Mouse (Mus musculus) cerebral cortex, adult 2 months (tissue): Measurements from ENCODE around the gene Arnt.

Experiments used
- WGBS: fragments of 180-500 bp; shearing (Covaris S2); methylation state at CpG from one replicate; pipeline ENCODE4 v1.1.7; 2018; 5-methylcytosine and 5-hydroxymethylcytosine counted together

The Arnt gene

DNA sequence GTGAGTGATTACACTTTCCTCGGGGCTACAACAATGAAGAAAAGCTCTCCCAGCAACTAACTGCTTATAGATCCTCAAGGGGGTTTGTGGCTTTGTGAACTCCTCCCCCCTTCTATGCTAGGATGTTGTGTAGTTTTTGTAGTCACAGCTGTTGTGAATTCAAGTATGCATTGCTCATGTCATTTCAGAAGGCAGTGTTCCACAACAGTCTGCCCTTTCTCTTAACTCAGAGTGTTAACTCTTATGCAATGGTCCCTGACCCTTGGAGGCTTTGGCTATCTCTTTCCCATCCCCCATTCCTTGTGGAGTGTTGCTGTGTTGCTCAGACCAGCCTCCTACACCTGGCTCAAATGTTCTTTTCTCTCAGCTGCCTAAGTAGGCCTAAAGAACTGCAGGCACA is 25.2 kb downstream of the Arnt start:
- 61% methylated on average over 1 of the region's 1 CpGs for WGBS

DNA sequence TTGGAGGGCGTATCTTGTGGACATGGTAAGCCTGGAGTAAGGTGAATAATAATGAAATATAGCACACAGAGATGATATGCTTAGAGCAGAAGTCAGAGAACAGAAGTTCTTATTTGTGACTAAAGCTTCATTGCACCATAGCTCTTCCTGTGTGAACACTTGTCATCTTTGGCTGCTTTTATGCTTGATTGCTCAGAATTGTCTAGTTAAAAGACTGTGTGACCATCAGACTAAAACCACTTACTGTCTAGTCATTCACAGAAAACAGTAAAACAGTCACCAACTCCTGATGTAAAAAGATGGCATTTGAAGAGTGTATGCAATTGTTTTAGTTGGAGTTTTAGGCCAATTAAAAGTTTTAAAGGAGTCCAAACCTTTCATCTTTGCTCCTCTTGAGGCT is 44.8 kb downstream of the Arnt start:
- WGBS = 100% methylated on average over 1 of the region's 1 CpGs

DNA sequence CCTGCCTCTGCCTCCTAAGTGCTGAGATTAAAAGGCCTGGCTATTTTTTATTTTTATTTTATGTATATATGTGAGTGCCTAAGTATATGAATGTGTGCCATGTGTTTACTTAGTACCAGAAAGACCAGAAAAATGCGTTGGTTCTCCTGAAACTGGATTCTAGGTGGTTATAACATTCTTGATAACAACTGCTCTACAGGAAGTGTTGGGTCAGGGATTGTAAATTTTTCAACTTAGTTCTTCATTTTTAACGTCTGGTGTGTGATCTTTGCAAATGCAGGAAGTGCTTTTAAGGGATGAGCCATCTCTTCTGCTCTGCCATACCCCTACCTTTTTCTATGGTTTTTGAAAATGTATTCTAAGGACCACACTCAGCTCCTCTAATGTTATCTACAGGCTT is 52.2 kb downstream of the Arnt start:
- 81% methylated on average over 2 of the region's 2 CpGs for WGBS

DNA sequence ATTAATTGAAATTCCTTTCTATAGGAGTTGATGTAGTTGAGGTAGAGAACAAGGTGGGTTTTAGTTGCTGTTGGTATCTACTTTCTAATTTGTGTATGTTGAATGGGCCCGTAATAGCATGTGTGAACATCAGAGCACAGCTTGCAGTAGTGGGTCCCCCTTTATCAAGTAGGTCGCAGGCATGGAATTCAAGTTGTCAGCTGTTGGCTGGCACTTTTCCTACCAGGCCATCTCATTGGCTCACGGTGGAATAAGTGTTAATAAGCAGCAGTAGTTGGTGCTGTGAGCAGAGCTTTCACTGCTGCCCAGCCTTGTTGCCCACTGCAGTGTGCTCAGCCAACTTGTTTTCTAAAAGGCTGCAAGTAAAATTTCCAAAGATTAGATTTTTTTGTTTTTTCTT is 54.5 kb downstream of the Arnt start:
- 79% methylated on average over 3 of the region's 3 CpGs for WGBS

DNA sequence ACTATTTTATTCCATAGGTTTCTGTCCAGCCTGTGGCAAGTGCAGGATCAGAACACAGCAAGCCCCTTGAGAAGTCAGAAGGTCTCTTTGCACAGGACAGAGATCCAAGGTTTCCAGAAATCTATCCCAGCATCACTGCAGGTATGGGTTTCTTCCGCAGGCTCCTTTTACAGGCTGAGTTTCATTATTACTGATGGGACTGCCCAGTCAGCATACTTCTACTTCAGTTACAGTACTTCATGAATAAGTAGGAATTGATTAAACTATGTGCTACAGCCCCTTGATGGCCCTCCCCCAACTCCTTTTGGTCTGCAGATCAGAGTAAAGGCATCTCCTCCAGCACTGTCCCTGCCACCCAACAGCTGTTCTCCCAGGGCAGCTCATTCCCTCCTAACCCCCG is 56.0 kb downstream of the Arnt start:
- 100% methylated on average over 2 of the region's 2 CpGs for WGBS

DNA sequence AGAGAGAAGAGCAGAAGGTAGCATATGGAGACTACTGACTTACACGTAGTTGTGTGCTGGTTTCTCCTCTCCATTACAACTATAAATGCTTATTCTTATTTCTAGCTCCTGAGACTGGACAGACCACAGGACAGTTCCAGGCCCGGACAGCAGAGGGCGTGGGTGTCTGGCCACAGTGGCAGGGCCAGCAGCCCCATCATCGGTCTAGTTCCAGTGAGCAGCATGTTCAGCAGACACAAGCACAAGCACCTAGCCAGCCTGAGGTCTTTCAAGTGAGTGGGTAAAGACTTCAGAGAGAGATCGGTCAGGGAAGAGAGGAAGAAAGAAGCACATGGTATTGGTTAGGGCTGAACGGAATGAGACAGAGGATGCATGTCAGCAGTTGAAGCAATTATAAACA is 60.2 kb downstream of the Arnt start:
- 38% methylated on average over 6 of the region's 6 CpGs for WGBS

DNA sequence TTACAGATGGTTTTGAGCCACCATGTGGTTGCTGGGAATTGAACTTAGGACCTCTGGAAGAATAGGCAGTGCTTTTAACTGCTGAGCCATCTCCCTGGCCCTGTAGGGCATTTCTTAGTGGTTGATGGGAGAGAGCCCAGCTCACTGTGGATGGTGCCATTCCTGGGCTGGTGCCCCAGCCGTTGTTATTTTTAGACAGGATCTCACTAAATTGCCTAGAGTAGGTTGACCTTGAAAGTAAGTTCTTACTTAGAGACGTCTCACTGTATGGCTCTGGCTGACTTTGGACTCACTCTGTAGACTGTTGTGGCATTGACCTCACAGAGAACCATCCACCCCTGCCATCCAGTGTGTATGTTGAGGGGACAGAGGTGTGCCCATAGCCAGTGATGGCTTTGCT is 64.0 kb downstream of the Arnt start:
- 70% methylated on average over 2 of the region's 2 CpGs for WGBS

DNA sequence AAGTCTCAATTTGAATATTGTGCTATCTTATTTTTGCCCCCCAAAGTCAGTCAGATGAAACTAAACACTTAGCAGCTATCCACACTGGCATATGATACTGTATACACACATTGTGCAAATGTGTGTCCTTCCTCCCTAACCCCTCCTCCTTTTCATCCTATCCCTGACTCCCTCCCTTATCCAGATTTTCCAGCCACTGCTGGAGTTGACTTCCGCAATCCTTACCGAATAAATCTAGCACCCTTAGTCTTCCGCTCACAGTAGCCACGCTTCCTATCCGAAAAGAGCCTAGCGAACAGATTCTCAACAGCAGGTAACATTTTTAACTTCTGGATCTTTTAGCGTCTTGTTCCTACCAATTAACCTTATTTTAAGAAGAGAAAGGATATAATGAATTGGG is 64.8 kb downstream of the Arnt start, which contains the start of gene Ctsk:
Ctsk (plus strand) TSS at position 233 of the 400 bp plus-strand sequence.
- 44% methylated on average over 7 of the region's 7 CpGs for WGBS

DNA sequence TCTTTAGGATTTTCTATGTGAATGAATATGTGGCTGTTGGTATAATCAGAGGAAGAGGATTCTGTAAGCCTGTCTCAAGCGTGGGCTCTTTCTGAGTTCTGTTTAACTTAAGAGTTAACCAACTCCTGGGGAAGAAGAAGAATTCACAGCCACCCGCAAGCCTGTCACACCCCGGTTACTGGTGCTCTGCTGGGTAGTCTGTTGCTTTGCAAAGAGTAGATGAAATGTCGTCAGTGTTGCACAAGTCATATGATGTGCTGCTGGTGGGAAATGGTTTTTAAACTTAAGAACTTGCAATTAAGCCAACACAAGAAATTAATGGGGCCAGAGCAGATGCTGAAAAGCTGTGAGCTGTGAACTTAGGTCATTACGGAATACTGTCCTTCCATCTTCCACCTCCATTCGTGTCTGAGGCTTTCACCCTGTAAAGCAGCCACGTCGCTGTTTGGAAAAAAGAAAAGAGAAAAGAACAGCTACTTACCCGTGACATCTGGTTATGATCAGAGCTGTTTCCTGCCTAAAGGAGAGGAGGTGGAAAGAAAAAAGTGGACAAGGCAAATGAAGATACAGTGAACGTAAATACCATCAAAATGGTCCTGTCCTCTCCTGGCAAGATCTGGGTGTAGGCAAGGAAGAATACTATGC is 65.4 kb downstream of the Arnt start:
- WGBS = 32% methylated on average over 10 of the region's 10 CpGs

DNA sequence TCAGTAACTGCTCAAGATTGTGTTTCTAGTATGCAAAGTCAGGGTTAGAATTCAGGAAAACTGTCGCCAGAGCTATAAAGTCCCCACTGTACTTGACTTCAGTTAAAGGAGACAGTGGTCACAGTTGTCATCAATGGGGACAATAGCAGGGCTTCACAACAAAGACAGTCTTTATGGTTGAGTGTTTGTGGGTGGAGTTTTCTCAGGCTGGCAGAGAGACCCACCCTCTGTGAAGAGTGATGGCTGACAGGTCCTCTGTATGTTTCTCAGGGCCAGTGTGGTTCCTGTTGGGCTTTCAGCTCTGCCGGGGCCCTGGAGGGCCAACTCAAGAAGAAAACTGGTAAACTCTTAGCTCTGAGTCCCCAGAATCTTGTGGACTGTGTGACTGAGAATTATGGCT is 68.1 kb downstream of the Arnt start:
- WGBS = 76% methylated on average over 2 of the region's 2 CpGs

DNA sequence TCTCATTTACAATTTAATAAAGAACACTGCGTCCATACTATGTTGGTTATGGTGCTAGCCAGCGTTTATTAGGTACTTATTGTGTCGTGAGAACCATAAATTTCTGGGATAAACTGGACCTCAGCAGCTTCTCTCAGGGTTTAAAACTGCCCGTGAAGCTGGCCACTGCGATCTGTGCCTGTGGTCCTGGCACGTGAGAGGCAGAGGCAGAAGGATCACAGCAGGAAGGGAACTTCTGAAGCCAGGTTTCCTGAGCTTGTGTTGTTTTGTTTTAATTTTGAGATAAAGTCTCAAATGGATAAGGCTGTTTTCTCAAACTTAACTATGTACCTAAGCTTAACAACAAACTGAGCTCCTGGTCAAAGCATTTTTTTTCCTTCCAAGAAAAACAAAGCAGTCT is 75.2 kb downstream of the Arnt start:
- 75% methylated on average over 6 of the region's 6 CpGs for WGBS

DNA sequence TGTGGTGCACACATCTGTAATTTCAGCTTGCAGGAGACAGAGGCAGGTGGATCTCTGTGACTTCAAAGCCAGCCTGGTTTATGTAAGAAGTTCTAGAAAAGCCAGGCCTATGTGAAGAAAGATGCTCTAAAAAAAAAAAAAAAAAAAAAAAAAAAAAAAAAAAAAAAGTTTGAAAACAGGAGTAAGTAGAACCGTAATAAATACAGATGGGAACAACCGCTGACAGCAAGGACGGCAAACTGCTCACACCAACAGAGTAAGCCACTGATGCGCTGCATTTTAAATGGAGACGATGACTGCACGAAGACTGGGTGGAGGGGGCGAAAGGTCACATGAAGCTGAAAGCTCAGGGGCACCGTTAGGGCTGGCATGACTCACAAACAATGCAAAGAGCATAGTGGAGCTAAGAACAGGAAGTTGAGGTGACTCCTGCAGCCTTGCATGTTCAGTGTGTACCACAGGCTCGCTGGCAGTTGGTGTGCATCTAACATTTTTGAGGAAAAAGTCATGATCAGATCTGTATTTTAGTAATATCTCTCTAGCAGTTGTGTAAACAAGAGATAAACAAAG is 77.5 kb downstream of the Arnt start:
- 81% methylated on average over 9 of the region's 9 CpGs for WGBS

DNA sequence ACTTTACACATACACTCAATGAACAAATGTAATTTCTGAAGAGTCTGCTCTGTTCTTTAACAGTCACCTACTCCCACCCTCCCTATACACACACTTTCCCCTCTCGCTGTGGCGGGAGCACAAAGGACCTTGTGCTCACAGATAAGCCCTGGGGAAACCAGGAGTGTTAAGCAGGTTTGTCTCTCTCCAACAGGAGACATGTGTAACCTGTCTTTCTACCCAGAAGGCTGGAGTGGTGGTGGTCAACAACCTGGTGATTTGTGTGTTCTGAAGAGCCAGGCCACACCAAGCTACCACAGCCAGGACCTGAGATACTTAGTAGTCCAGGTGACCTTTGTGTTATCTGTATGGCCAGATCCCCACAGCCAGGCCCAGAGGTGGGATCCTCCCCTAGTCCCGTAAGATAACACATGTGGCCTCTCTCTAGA is 82.4 kb downstream of the Arnt start:
- 99% methylated on average over 3 of the region's 3 CpGs for WGBS

DNA sequence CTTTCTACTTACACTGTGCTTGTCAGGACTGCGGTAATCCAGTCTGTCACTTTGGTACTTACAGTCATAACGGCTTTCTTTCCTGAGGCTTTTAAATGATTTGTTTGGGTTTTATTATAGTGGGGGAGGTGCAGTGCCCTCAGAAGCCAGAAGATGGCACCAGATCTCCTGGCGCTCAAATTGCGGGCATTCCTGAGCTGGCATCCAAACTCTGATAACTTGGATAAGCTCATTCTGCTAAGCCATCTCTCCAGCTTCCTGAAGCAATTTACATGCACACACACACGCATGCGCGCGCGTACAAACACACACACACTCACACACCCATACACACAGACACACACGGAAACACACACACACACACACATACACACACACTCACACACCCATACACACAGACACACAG is 83.3 kb downstream of the Arnt start:
- 12% methylated on average over 10 of the region's 10 CpGs for WGBS

DNA sequence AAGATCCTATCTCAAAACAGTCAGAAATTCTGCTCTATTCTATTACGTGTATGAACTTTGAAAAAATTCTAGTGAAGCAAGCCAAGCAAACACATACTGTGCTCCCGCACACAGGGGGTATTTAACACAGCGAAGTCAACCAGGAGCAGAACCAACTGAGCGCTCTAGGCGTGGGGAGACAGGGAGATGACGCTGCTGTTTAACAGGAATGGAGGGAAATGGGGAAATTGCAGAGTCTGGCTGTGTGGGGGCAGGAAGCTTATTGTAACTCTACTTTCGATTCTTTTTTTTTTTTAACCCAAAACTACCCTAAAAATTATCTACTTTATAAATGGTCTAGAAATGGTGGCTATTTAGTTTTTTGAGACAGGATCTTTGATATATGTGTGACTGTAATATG is 84.7 kb downstream of the Arnt start:
- WGBS = 76% methylated on average over 7 of the region's 7 CpGs

DNA sequence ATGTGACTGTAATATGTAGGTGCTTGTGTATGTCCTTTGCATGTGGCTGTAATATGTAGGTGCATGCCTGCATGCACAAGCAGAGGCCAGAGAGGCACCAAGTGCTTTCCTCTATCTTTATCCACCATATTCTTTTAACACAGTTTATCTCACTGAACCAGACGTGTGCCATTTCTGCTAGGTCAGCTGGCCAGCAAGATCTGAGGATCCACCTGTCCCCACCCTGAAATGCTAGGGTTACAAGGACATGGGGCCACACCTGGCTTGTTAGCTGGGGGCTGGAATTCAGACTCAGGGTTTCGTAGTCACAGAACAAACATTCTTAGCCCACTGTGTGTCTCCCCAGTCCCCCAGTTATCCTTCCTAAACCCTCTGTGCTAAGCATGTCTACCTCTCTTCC is 85.1 kb downstream of the Arnt start:
- 85% methylated on average over 2 of the region's 2 CpGs for WGBS

DNA sequence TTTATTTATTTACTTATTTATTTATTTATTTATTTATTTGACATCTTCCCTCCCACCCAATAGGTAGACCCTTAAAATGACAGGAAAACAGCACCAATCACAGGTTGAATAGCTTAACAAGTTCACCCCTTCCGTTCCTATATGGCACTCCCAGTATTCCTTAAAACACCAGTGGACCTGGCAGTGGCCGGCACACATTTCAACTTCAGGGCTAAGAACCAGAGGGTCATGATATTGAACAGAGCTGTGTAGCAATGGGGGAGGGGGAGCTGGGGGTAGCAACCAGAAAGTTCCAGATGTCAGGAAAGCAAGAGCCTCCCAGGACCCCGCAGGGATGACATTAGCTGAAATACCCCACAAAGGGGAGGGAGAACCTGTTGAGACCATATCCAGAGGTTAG is 85.9 kb downstream of the Arnt start:
- WGBS = 94% methylated on average over 3 of the region's 3 CpGs

DNA sequence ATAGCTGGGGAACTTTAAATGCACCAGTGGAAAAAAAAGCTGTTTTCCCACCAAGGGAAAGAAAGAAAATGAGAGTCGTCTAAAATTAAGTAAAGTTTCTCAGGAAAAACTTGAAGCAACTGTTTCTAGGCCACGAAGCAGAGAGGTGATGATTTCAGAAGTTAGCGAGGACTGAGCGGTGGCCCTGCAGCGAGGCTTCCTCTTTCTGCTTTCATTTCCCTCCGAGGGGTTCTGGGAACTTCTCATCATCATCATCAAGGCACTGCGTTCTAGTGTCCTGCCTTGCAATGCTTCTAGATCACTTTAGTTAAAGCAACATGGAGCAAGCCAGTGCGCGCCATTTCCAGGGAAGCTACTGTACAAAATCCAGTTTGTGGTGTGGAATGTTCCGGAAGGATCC is 87.0 kb downstream of the Arnt start:
- WGBS = 75% methylated on average over 10 of the region's 10 CpGs

DNA sequence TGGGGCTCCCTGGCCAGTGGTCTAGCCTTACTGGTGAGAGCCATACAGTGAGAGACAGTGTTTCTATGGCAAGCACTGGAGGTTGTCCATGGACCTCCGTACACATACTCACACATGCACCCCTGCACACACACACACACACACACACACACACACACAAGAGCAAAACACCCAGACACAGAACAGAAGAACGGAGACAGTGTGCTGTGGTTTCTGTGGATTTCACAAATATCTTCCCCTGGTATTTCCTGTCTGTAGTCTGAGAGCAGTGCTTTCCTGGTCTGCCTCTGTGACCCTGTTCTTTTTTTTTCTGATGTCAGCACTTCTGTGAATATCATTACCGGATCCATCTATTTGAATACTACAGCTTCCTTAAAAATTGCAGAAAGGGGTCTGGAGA is 89.5 kb downstream of the Arnt start:
- 72% methylated on average over 3 of the region's 3 CpGs for WGBS

DNA sequence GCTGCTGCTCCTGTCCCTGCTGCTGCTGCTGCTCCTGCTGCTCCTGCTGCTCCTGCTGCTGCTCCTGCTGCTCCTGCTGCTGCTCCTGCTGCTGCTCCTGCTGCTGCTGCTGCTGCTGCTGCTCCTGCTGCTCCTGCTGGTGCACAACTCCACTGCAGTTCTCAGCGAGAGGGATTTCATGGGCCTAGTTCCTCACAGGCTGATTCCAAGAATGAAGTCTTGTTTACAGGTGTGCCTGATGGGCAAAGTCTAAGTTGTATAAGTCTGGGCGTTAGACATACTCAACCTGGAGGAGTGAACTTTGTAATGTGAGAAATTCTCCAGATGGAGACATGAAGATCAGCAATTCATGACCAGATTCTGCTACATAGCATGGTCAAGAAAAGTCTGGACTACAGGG is 90.5 kb downstream of the Arnt start:
- 74% methylated on average over 2 of the region's 2 CpGs for whole genome bisulfite sequencing

DNA sequence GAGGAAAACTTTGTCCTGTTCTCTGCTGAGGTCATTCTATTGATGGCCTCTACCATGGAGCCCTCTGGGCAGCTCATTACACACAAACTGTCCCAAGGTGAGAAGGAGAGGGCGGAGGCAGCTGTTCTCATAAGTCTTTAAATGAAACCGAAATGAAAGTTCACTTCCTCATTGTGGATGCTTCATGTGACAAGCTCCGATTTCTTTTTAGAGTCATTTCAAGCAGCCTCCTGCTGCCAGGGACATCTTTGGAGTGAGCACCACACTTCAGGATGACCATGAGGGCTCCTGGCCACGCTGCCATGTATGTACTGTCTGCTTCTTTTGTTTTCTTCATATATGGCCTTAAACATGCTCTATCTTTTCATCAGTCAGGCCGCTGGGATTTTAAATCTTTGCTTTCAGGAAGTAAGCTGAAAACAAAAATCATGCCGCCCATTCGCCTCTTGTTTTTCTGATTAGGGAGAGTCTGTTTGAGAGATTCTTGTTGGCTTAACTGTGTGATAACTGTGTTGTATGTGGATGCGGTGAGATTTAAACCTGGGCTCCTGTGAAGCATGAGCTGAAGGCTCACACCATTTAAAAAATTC is 92.5 kb downstream of the Arnt start, which contains the start of gene Ctss:
Ctss (plus strand) TSS at position 165 of the 590 bp plus-strand sequence.
- WGBS = 82% methylated on average over 8 of the region's 8 CpGs

DNA sequence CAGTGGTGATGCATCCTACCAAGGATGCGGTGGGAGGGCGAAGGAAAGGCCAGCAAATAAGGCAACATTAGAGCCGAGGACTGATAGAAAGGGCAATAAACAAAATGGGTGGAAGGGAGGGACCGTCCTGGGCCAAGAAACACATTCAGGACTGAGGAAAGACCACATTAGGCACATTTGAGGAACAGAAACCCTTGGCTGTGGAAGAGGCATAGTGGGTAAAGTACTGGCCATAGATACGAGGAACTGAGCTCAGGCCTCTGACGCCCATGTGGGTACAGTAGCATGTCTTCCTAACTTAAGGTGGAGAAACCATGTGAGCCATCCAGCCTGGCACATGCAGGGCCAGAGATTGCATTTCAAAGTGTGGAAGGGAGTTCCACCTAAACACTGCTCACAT is 95.6 kb downstream of the Arnt start:
- WGBS = 82% methylated on average over 6 of the region's 6 CpGs

DNA sequence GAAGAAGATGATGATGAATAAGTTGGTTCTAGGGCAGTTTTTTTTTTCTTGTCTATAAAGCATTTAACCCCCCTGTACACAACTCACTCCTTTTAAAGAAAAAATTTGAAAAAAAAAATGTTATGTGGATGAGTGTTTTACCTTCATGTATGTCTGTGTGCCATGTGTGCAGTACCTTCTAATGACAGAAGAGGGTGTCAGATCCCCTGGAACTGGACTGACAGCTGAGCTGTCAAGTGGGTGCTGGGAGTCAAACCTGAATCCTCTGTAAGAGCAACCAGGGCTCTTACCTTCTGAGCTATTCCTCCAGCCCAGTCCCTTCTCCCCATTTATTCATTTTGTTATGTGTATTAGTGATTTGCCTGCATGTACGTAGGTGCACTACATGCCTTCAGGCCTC is 96.8 kb downstream of the Arnt start:
- 89% methylated on average over 1 of the region's 1 CpGs for WGBS

DNA sequence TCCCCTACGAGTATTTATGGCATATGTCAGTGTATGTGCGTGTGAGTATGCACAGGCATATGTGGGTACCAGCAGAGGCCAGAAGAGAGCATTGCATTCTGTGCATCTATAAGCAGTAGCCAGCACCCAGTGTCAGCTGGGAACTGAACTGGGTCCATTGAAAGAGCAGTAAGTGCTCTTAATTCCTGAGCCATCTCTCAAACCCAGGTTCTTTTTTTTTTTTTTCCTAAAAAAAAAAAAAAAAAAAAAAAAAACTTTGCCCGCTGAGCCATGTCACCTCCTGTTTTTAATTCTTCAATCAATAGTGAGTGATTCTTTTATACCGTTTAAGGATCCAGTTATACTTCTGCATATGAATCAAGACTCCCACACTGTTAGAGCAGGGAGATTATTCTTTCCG is 99.2 kb downstream of the Arnt start:
- 83% methylated on average over 5 of the region's 5 CpGs for WGBS
